Mouse (Mus musculus) testis, adult 2 months (tissue): ENCODE results near the gene Shisa7.

Experiments
- CTCF ChIP-seq: fragments of 200-500 bp; IDR thresholded peaks from 2 replicates; pipeline ENCODE4 v1.5.1; 2012; ENCODE audit warnings: low read depth, mild to moderate bottlenecking, inconsistent platforms, low read length, moderate library complexity; ENCODE audit not compliant: control insufficient read depth, insufficient read depth, insufficient replicate concordance
- POLR2A ChIP-seq: fragments of 200-500 bp; IDR thresholded peaks from 2 replicates; pipeline ENCODE4 v1.6.1; 2012; ENCODE audit warnings: low read depth, mild to moderate bottlenecking, inconsistent platforms, low read length, moderate library complexity; ENCODE audit not compliant: control insufficient read depth

GRCm38 (mm10) chr7:4812303-4813104 lies 32.0 kb downstream of the Shisa7 start, which contains the start of gene Ube2s:
- TF ChIP-seq CTCF (no peak), POLR2A (peak; percentile 95)
